In genomic region chr19:32181721-32182394, GRCm38 (mm10) we compare ENCODE assay signal across 9 mouse cellular contexts.
DNase-seq lines count a peak whose midpoint lies in the region; ATAC-seq and TF ChIP-seq lines count a peak whose summit lies in the region.
"Had no signal": no experiment of that assay in that cellular context is flagged by ENCODE, and none has a peak within 500 bp of the region (broad histone marks: within the 10 kb centered on the region; RNA-seq: fewer than 3 reads in every experiment).

No protein-coding gene starts in this region.

- no peak for DNase-seq in hindbrain, embryonic 14.5 days (ENCODE audit: low spot score)
- no peak for DNase-seq in hindbrain, embryonic 11.5 days (ENCODE audit: low spot score)
- DNase-seq in lung, postnatal 0 days (ENCODE audit: low spot score), result peak; percentile 97
- DNase-seq in layer of hippocampus, postnatal 36 days, result no peak
- no peak for DNase-seq in B cell, adult 2 months
- DNase-seq in thymus, postnatal 36 days, result no peak

- no peak for TF ChIP-seq POLR2A in bone marrow, adult 2 months (IDR thresholded peaks at IDR 0.05; ENCODE audit: borderline replicate concordance, control insufficient read depth, low read depth, low read length)

- H3K27ac ChIP-seq in hindbrain, embryonic 14.5 days, result peak overlapping the region; percentile 10; the same call in 1 of the 2 replicates
- H3K27ac ChIP-seq in hindbrain, embryonic 11.5 days (ENCODE audit: low read depth, low read length), result no peak overlapping the region
- H3K27ac ChIP-seq in bone marrow, adult 2 months (ENCODE audit: control insufficient read depth, insufficient read depth, low read depth, low read length, poor library complexity), result peak overlapping the region; percentile 88; the same call in 1 of the 2 replicates
- H3K27ac ChIP-seq in heart, embryonic 15.5 days, result peak overlapping the region; percentile 94
- peak overlapping the region; percentile 91 for H3K27ac ChIP-seq in lung, postnatal 0 days (ENCODE audit: low read length)
- H3K27ac ChIP-seq: forebrain, embryonic 12.5 days had no signal

- H3K4me2 ChIP-seq in hindbrain, embryonic 14.5 days (replicated peaks), result no peak overlapping the region
- no peak overlapping the region for H3K4me2 ChIP-seq in hindbrain, embryonic 11.5 days (replicated peaks; ENCODE audit: low read depth, low read length)
- peak overlapping the region; percentile 40 for H3K4me2 ChIP-seq in heart, embryonic 15.5 days
- peak overlapping the region; percentile 20 for H3K4me2 ChIP-seq in lung, postnatal 0 days (replicated peaks; ENCODE audit: low read depth, low read length)
- H3K4me2 ChIP-seq: forebrain, embryonic 12.5 days had no signal

- H3K9ac ChIP-seq in hindbrain, embryonic 14.5 days, result no peak overlapping the region
- H3K9ac ChIP-seq in hindbrain, embryonic 11.5 days (ENCODE audit: low read depth, low read length), result no peak overlapping the region
- H3K9ac ChIP-seq in heart, embryonic 15.5 days, result no peak overlapping the region
- H3K9ac ChIP-seq in lung, postnatal 0 days (replicated peaks; ENCODE audit: low read depth), result no peak overlapping the region
- H3K9ac ChIP-seq: forebrain, embryonic 12.5 days had no signal

- TF ChIP-seq CTCF in bone marrow, adult 2 months (IDR thresholded peaks at IDR 0.05; ENCODE audit: control insufficient read depth, insufficient read depth, low read length), result no peak
- no peak for TF ChIP-seq CTCF in lung, postnatal 0 days (IDR thresholded peaks at IDR 0.05)

- TF ChIP-seq EP300 in lung, postnatal 0 days (IDR thresholded peaks at IDR 0.05), result peak; percentile 100

- H3K9me3 ChIP-seq in hindbrain, embryonic 14.5 days (ENCODE audit: control insufficient read depth, low read length), result no peaks in the 10 kb centered on the region
- H3K9me3 ChIP-seq in hindbrain, embryonic 11.5 days (ENCODE audit: control insufficient read depth, low read length), result no peaks in the 10 kb centered on the region
- no peaks in the 10 kb centered on the region for H3K9me3 ChIP-seq in heart, embryonic 15.5 days (replicated peaks)
- no peaks in the 10 kb centered on the region for H3K9me3 ChIP-seq in lung, postnatal 0 days (ENCODE audit: low read length)
- H3K9me3 ChIP-seq: forebrain, embryonic 12.5 days had no signal

- no peak for ATAC-seq in hindbrain, embryonic 14.5 days (ENCODE audit: low FRiP score)
- ATAC-seq in hindbrain, embryonic 11.5 days (ENCODE audit: low FRiP score), result no peak
- ATAC-seq in heart, embryonic 15.5 days (replicated peaks; ENCODE audit: insufficient number of reproducible peaks, insufficient read depth, low FRiP score, low read depth), result no peak
- peak; percentile 80 for ATAC-seq in lung, postnatal 0 days

- no peaks in the 10 kb centered on the region for H3K36me3 ChIP-seq in hindbrain, embryonic 14.5 days (replicated peaks; ENCODE audit: control insufficient read depth, insufficient read depth)
- H3K36me3 ChIP-seq in hindbrain, embryonic 11.5 days (ENCODE audit: control insufficient read depth, insufficient read depth, low read length), result no peaks in the 10 kb centered on the region
- H3K36me3 ChIP-seq in heart, embryonic 15.5 days, result no peaks in the 10 kb centered on the region
- H3K36me3 ChIP-seq in lung, postnatal 0 days (ENCODE audit: insufficient read depth, low read length), result no peaks in the 10 kb centered on the region
- H3K36me3 ChIP-seq: forebrain, embryonic 12.5 days had no signal

- H3K4me1 ChIP-seq in hindbrain, embryonic 14.5 days (replicated peaks; ENCODE audit: control insufficient read depth, insufficient read depth, low read length), result no peaks in the 10 kb centered on the region
- no peaks in the 10 kb centered on the region for H3K4me1 ChIP-seq in hindbrain, embryonic 11.5 days (replicated peaks; ENCODE audit: control insufficient read depth, insufficient read depth, low read length)
- H3K4me1 ChIP-seq in bone marrow, adult 2 months (ENCODE audit: control insufficient read depth, insufficient read depth, low read length), result peaks cover 15% of the 10 kb centered on the region
- H3K4me1 ChIP-seq in heart, embryonic 15.5 days (replicated peaks), result peaks cover 55% of the 10 kb centered on the region
- peaks cover 50% of the 10 kb centered on the region for H3K4me1 ChIP-seq in lung, postnatal 0 days (ENCODE audit: insufficient read depth, low read depth, low read length)
- H3K4me1 ChIP-seq: forebrain, embryonic 12.5 days had no signal

- 93% methylated on average over 12 of the region's 12 CpGs for WGBS in hindbrain, embryonic 14.5 days
- WGBS in hindbrain, embryonic 11.5 days, result 87% methylated on average over 12 of the region's 12 CpGs
- 45% methylated on average over 12 of the region's 12 CpGs for WGBS in bone marrow, adult 2 months
- 46% methylated on average over 12 of the region's 12 CpGs for WGBS in heart, embryonic 15.5 days
- WGBS in lung, postnatal 0 days, result 25% methylated on average over 12 of the region's 12 CpGs

- no peaks in the 10 kb centered on the region for H3K27me3 ChIP-seq in hindbrain, embryonic 14.5 days (ENCODE audit: control insufficient read depth, insufficient read depth, low read length)
- H3K27me3 ChIP-seq in hindbrain, embryonic 11.5 days (ENCODE audit: control insufficient read depth, insufficient read depth, low read length), result no peaks in the 10 kb centered on the region
- H3K27me3 ChIP-seq in heart, embryonic 15.5 days, result no peaks in the 10 kb centered on the region
- no peaks in the 10 kb centered on the region for H3K27me3 ChIP-seq in lung, postnatal 0 days (replicated peaks; ENCODE audit: insufficient read depth, low read length)
- H3K27me3 ChIP-seq: forebrain, embryonic 12.5 days had no signal

- no peak overlapping the region for H3K4me3 ChIP-seq in hindbrain, embryonic 14.5 days (replicated peaks; ENCODE audit: low read length)
- H3K4me3 ChIP-seq in hindbrain, embryonic 11.5 days (ENCODE audit: low read depth, low read length), result no peak overlapping the region
- no peak overlapping the region for H3K4me3 ChIP-seq in bone marrow, adult 2 months (replicated peaks; ENCODE audit: control insufficient read depth, low read depth, low read length)
- no peak overlapping the region for H3K4me3 ChIP-seq in heart, embryonic 15.5 days
- H3K4me3 ChIP-seq in lung, postnatal 0 days (ENCODE audit: low read depth, low read length), result no peak overlapping the region
- H3K4me3 ChIP-seq: forebrain, embryonic 12.5 days had no signal

Comparison
In these comparisons a context has a peak if more than half of its experiments do, and no peak if none do; other contexts are left out.
1. H3K4me2 ChIP-seq: peak in heart, embryonic 15.5 days (single experiment) and lung, postnatal 0 days (single experiment); none in hindbrain, embryonic 14.5 days (single experiment) and hindbrain, embryonic 11.5 days (single experiment).